Mouse (Mus musculus): Measurements from ENCODE around the gene Ogg1. TPM values are rescaled to one million over a fixed set of nuclear protein-coding genes. Genes with fewer than 3 reads are reported as not detected.
A peak's percentile ranks its signal among the peaks of the same experiment; 100 is the strongest.

Gene Ogg1
- polyA plus RNA-seq, 1 experiment from 2014 or later, result 15.1 TPM

- WGBS, result 75% methylated on average over 6 of the region's 6 CpGs
- Histone ChIP-seq H3K9ac (ENCODE audit: low read depth, low read length) (no peak overlapping the region), H3K4me1 (replicated peaks; ENCODE audit: control insufficient read depth, insufficient read depth, low read length) (peaks cover 9% of the 10 kb centered on the region), H3K36me3 (ENCODE audit: control insufficient read depth, insufficient read depth, low read length) (peaks cover 26% of the 10 kb centered on the region; the same call in 1 of the 2 replicates), H3K27me3 (replicated peaks; ENCODE audit: control insufficient read depth, insufficient read depth, low read length) (no peaks in the 10 kb centered on the region), H3K9me3 (ENCODE audit: control insufficient read depth, low read length) (no peaks in the 10 kb centered on the region), H3K4me3 (ENCODE audit: low read depth, low read length) (no peak overlapping the region), H3K27ac (ENCODE audit: low read depth, low read length) (no peak overlapping the region), H3K4me2 (no peak overlapping the region)
- DNase-seq (ENCODE audit: low spot score), result no peak
- ATAC-seq (replicated peaks; ENCODE audit: low FRiP score), result no peak
Observed at GRCm38 (mm10) chr6:113334216-113334615, 7.4 kb downstream of the Ogg1 start.

- ATAC-seq (replicated peaks; ENCODE audit: low FRiP score) (no peak; the same call in 1 of the 2 replicates), DNase-seq (ENCODE audit: low spot score) (no peak)
- no peak overlapping the region for H3K4me3 ChIP-seq (ENCODE audit: low read depth, low read length)
- H3K9me3 ChIP-seq (ENCODE audit: control insufficient read depth, low read length), result no peaks in the 10 kb centered on the region
- no peaks in the 10 kb centered on the region for H3K27me3 ChIP-seq (replicated peaks; ENCODE audit: control insufficient read depth, insufficient read depth, low read length)
- no peak overlapping the region for H3K4me2 ChIP-seq
- no peak overlapping the region for H3K9ac ChIP-seq (ENCODE audit: low read depth, low read length)
- H3K36me3 ChIP-seq (ENCODE audit: control insufficient read depth, insufficient read depth, low read length), result peaks cover 18% of the 10 kb centered on the region; the same call in 1 of the 2 replicates
- no peak overlapping the region for H3K27ac ChIP-seq (ENCODE audit: low read depth, low read length)
- H3K4me1 ChIP-seq (replicated peaks; ENCODE audit: control insufficient read depth, insufficient read depth, low read length), result peaks cover 8% of the 10 kb centered on the region
- 53% methylated on average over 8 of the region's 8 CpGs for WGBS
Observed at GRCm38 (mm10) chr6:113336852-113337620, 10.3 kb downstream of the Ogg1 start.

GRCm38 (mm10) chr6:113341574-113341973 is 14.8 kb downstream of the Ogg1 start:
- 0 out of 2 replicates have a peak overlapping the region, but pooled peaks have one; percentile 12 for H3K9ac ChIP-seq (ENCODE audit: low read depth, low read length)
- no peak for DNase-seq (ENCODE audit: low spot score)
- peak overlapping the region; percentile 6; the same call in 1 of the 2 replicates for H3K4me2 ChIP-seq
- H3K27me3 ChIP-seq (replicated peaks; ENCODE audit: control insufficient read depth, insufficient read depth, low read length), result no peaks in the 10 kb centered on the region
- no peak for ATAC-seq (replicated peaks; ENCODE audit: low FRiP score)
- peaks cover 17% of the 10 kb centered on the region for H3K4me1 ChIP-seq (replicated peaks; ENCODE audit: control insufficient read depth, insufficient read depth, low read length)
- H3K27ac ChIP-seq (ENCODE audit: low read depth, low read length), result peak overlapping the region; percentile 16; the same call in 1 of the 2 replicates
- no peaks in the 10 kb centered on the region for H3K9me3 ChIP-seq (ENCODE audit: control insufficient read depth, low read length)
- 63% methylated on average over 6 of the region's 6 CpGs for WGBS
- H3K4me3 ChIP-seq (ENCODE audit: low read depth, low read length), result no peak overlapping the region
- 0 out of 2 replicates have a peak, but pooled peaks cover 2% of the 10 kb centered on the region for H3K36me3 ChIP-seq (ENCODE audit: control insufficient read depth, insufficient read depth, low read length)

GRCm38 (mm10) chr6:113342297-113342696 is 15.5 kb downstream of the Ogg1 start:
- Histone ChIP-seq H3K27ac (ENCODE audit: low read depth, low read length) (no peak overlapping the region), H3K27me3 (replicated peaks; ENCODE audit: control insufficient read depth, insufficient read depth, low read length) (no peaks in the 10 kb centered on the region), H3K9me3 (ENCODE audit: control insufficient read depth, low read length) (no peaks in the 10 kb centered on the region), H3K9ac (ENCODE audit: low read depth, low read length) (no peak overlapping the region), H3K4me2 (peak overlapping the region; percentile 86), H3K4me3 (ENCODE audit: low read depth, low read length) (no peak overlapping the region), H3K4me1 (replicated peaks; ENCODE audit: control insufficient read depth, insufficient read depth, low read length) (peaks cover 13% of the 10 kb centered on the region), H3K36me3 (ENCODE audit: control insufficient read depth, insufficient read depth, low read length) (0 out of 2 replicates have a peak, but pooled peaks cover 2% of the 10 kb centered on the region)
- 36% methylated on average over 4 of the region's 7 CpGs for WGBS
- ATAC-seq (replicated peaks; ENCODE audit: low FRiP score), result no peak
- no peak for DNase-seq (ENCODE audit: low spot score)

GRCm38 (mm10) chr6:113343177-113344092 is 16.7 kb downstream of the Ogg1 start, which contains the start of gene Camk1:
Camk1 (minus strand) TSS chr6:113343984.
- H3K4me1 ChIP-seq (replicated peaks; ENCODE audit: control insufficient read depth, insufficient read depth, low read length), result peaks cover 13% of the 10 kb centered on the region
- H3K9ac ChIP-seq (ENCODE audit: low read depth, low read length), result peak within 1 kb of the TSS; percentile 71
- 0 out of 2 replicates have a peak, but pooled peaks cover 2% of the 10 kb centered on the region for H3K36me3 ChIP-seq (ENCODE audit: control insufficient read depth, insufficient read depth, low read length)
- peak within 1 kb of the TSS; percentile 61 for H3K4me3 ChIP-seq (ENCODE audit: low read depth, low read length)
- WGBS, result 17% methylated on average over 32 of the region's 32 CpGs
- DNase-seq (ENCODE audit: low spot score), result peak; percentile 72
- H3K27me3 ChIP-seq (replicated peaks; ENCODE audit: control insufficient read depth, insufficient read depth, low read length), result no peaks in the 10 kb centered on the region
- peak; percentile 79 for ATAC-seq (replicated peaks; ENCODE audit: low FRiP score)
- H3K27ac ChIP-seq (ENCODE audit: low read depth, low read length), result no peak within 1 kb of the TSS
- H3K4me2 ChIP-seq, result peak within 1 kb of the TSS; percentile 86
- no peaks in the 10 kb centered on the region for H3K9me3 ChIP-seq (ENCODE audit: control insufficient read depth, low read length)

- Histone ChIP-seq H3K27me3 (replicated peaks; ENCODE audit: control insufficient read depth, insufficient read depth, low read length) (no peaks in the 10 kb centered on the region), H3K9ac (ENCODE audit: low read depth, low read length) (peak overlapping the region; percentile 71), H3K4me2 (peak overlapping the region; percentile 86), H3K27ac (ENCODE audit: low read depth, low read length) (no peak overlapping the region), H3K36me3 (ENCODE audit: control insufficient read depth, insufficient read depth, low read length) (0 out of 2 replicates have a peak, but pooled peaks cover 2% of the 10 kb centered on the region), H3K4me3 (ENCODE audit: low read depth, low read length) (no peak overlapping the region), H3K4me1 (replicated peaks; ENCODE audit: control insufficient read depth, insufficient read depth, low read length) (peaks cover 13% of the 10 kb centered on the region), H3K9me3 (ENCODE audit: control insufficient read depth, low read length) (no peaks in the 10 kb centered on the region)
- WGBS, result 69% methylated on average over 2 of the region's 2 CpGs
- no peak for ATAC-seq (replicated peaks; ENCODE audit: low FRiP score)
- no peak for DNase-seq (ENCODE audit: low spot score)
Observed at GRCm38 (mm10) chr6:113344321-113344720, 17.5 kb downstream of the Ogg1 start.

- no peak for ATAC-seq (replicated peaks; ENCODE audit: low FRiP score)
- WGBS, result 75% methylated on average over 4 of the region's 4 CpGs
Observed at GRCm38 (mm10) chr6:113346897-113347296, 20.1 kb downstream of the Ogg1 start.

GRCm38 (mm10) chr6:113350538-113350937 is 23.8 kb downstream of the Ogg1 start:
- Histone ChIP-seq H3K4me1 (replicated peaks; ENCODE audit: control insufficient read depth, insufficient read depth, low read length) (peaks cover 7% of the 10 kb centered on the region; the same call in 1 of the 2 replicates), H3K9ac (ENCODE audit: low read depth, low read length) (no peak overlapping the region)

More at GRCm38 (mm10) chr6:113346897-113347296, 20.1 kb downstream of the Ogg1 start:
- Histone ChIP-seq H3K9ac (ENCODE audit: low read depth, low read length) (no peak overlapping the region), H3K9me3 (ENCODE audit: control insufficient read depth, low read length) (no peaks in the 10 kb centered on the region), H3K36me3 (ENCODE audit: control insufficient read depth, insufficient read depth, low read length) (no peaks in the 10 kb centered on the region), H3K4me2 (no peak overlapping the region), H3K4me1 (replicated peaks; ENCODE audit: control insufficient read depth, insufficient read depth, low read length) (peaks cover 16% of the 10 kb centered on the region), H3K27ac (ENCODE audit: low read depth, low read length) (no peak overlapping the region), H3K4me3 (ENCODE audit: low read depth, low read length) (no peak overlapping the region), H3K27me3 (replicated peaks; ENCODE audit: control insufficient read depth, insufficient read depth, low read length) (no peaks in the 10 kb centered on the region)
- DNase-seq (ENCODE audit: low spot score), result no peak

More at GRCm38 (mm10) chr6:113350538-113350937, 23.8 kb downstream of the Ogg1 start:
- Histone ChIP-seq H3K4me3 (ENCODE audit: low read depth, low read length) (no peak overlapping the region), H3K27me3 (replicated peaks; ENCODE audit: control insufficient read depth, insufficient read depth, low read length) (no peaks in the 10 kb centered on the region), H3K27ac (ENCODE audit: low read depth, low read length) (no peak overlapping the region), H3K9me3 (ENCODE audit: control insufficient read depth, low read length) (no peaks in the 10 kb centered on the region), H3K36me3 (ENCODE audit: control insufficient read depth, insufficient read depth, low read length) (no peaks in the 10 kb centered on the region), H3K4me2 (no peak overlapping the region)
- ATAC-seq (replicated peaks; ENCODE audit: low FRiP score) (no peak), DNase-seq (ENCODE audit: low spot score) (no peak)
